Mouse (Mus musculus): ENCODE results near the gene Phactr3.

GRCm38 (mm10) chr2:178129676-178130075, 10.9 kb downstream of the Phactr3 start:
- TF ChIP-seq POLR2AphosphoS5 (IDR thresholded peaks at IDR 0.05; ENCODE audit: borderline replicate concordance, low read depth, low read length) (no peak), CHD2 (IDR thresholded peaks at IDR 0.05; ENCODE audit: low read length) (no peak)

Data from MEL (cell line).